Mouse (Mus musculus) kidney, adult 2 months (tissue): ENCODE data around the gene Lgals3bp. TPM values are rescaled to one million over a fixed set of nuclear protein-coding genes. Genes with fewer than 3 reads are reported as not detected.
A peak's percentile ranks its signal among the peaks of the same experiment; 100 is the strongest.

Experiments
- DNase-seq: peaks from one replicate; pipeline ENCODE4 v3.0.0; 2021
- H3K27ac ChIP-seq: fragments of 200-500 bp; 2 replicates; pipeline ENCODE4 v1.5.1; 2012; ENCODE audit warnings: low read depth, low read length, control low read depth, inconsistent platforms; ENCODE audit not compliant: insufficient read depth
- H3K27me3 ChIP-seq: fragments of 200-500 bp; replicated peaks from 2 replicates; pipeline ENCODE4 v1.6.1; 2012; ENCODE audit warnings: mild to moderate bottlenecking, moderate library complexity, low read length, inconsistent platforms; ENCODE audit not compliant: control insufficient read depth, insufficient read depth
- H3K36me3 ChIP-seq: fragments of 200-500 bp; 2 replicates; pipeline ENCODE4 v1.6.1; 2012; ENCODE audit warnings: mild to moderate bottlenecking, moderate library complexity, low read length, inconsistent platforms; ENCODE audit not compliant: control insufficient read depth, insufficient read depth
- H3K4me1 ChIP-seq: fragments of 200-500 bp; 2 replicates; pipeline ENCODE4 v1.6.1; 2011; ENCODE audit warnings: low read length; ENCODE audit not compliant: control insufficient read depth, insufficient read depth
- H3K4me3 ChIP-seq: fragments of 200-500 bp; 2 replicates; pipeline ENCODE4 v1.5.1; 2011; ENCODE audit warnings: mild to moderate bottlenecking, low read depth, low read length, control low read depth; ENCODE audit not compliant: insufficient read depth
- CTCF ChIP-seq: fragments of 200-500 bp; conservative IDR thresholded peaks from 2 replicates; pipeline ENCODE4 v1.5.1; 2011; ENCODE audit warnings: low read depth, mild to moderate bottlenecking, control low read depth, low read length, moderate library complexity, mixed read lengths; ENCODE audit not compliant: insufficient read depth, insufficient read length
- POLR2A ChIP-seq: fragments of 200-500 bp; IDR thresholded peaks from one replicate; pipeline ENCODE4 v1.6.1; 2011; ENCODE audit warnings: low read depth, low read length, control low read depth
- WGBS: fragments of 180-500 bp; shearing (Covaris S2); methylation state at CpG from one replicate; pipeline ENCODE4 v1.1.7; 2018; 5-methylcytosine and 5-hydroxymethylcytosine counted together
- polyA plus RNA-seq: library from polyadenylated mRNA; depleted of rRNA; stranded (reverse); fragments of >200 nt; gene quantifications from 2 replicates; pipeline ENCODE4 v1.2.3, GENCODE M21; 2012; rRNA removed

Lgals3bp gene
- 360 and 363 TPM in 2 replicates for polyA plus RNA-seq

DNA sequence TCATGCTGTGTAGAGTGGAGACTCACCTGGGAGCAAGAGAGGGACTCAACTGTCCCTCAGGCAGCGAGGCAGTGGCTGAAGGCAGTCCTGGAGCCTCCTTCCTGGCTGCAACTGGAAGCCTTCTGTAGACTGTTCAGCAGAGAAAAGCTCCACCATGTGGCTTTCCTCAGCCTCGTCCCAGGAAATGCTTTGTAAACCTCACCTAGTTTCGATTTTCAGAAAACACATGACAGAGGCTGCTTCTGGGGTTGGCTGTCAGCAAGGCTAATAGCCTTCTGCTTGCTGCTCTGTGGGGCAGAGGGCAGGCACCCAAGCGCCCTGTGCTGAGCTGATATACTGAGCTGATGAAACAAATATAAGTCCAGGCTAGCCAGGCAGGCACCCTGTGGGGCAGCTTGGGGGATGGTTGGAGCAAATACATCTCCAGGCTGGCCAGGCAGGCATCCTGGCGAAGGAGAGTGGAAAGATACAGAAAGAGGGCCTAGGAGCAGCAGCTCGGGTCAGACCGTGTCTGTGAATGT lies at the start of gene Lgals3bp:
Lgals3bp (minus strand) TSS at position 333 of the 521 bp plus-strand sequence.
- no peaks in the 10 kb centered on the region for H3K27me3 ChIP-seq
- H3K27ac ChIP-seq: peak within 1 kb of the TSS; percentile 80
- peaks cover 9% of the 10 kb centered on the region for H3K4me1 ChIP-seq
- H3K4me3 ChIP-seq: peak within 1 kb of the TSS; percentile 60
- TF ChIP-seq POLR2A (no peak), CTCF (peak; percentile 48)
- no peaks in the 10 kb centered on the region for H3K36me3 ChIP-seq
- 12% methylated on average over 7 of the region's 7 CpGs for WGBS
- peak; percentile 87 for DNase-seq

DNA sequence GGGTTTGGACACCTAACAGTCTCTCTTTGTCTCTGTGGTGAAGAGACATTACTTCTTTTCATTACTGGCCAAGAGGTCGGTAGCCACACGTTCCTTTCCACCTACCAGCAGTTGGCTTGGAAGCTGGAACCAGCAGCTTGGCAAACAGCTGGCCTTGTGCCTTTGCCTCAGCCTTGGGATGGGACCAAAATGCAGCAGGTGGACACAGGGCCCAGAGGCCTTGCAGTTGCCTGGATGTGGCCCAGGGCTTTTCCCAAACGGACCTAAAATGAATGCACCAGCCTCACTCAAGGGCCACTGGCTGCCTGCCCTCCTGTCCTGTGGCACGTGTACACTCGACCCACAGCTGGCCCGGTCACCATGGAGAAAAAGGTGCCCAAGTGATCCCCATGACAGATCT lies 49.3 kb upstream of the Lgals3bp start:
- 86% methylated on average over 6 of the region's 6 CpGs for WGBS
- no peak for TF ChIP-seq POLR2A
- no peak for TF ChIP-seq CTCF
- no peak overlapping the region for H3K27ac ChIP-seq
- no peak overlapping the region for H3K4me3 ChIP-seq
- no peaks in the 10 kb centered on the region for H3K36me3 ChIP-seq
- no peak for DNase-seq
- no peaks in the 10 kb centered on the region for H3K4me1 ChIP-seq
- H3K27me3 ChIP-seq: no peaks in the 10 kb centered on the region

DNA sequence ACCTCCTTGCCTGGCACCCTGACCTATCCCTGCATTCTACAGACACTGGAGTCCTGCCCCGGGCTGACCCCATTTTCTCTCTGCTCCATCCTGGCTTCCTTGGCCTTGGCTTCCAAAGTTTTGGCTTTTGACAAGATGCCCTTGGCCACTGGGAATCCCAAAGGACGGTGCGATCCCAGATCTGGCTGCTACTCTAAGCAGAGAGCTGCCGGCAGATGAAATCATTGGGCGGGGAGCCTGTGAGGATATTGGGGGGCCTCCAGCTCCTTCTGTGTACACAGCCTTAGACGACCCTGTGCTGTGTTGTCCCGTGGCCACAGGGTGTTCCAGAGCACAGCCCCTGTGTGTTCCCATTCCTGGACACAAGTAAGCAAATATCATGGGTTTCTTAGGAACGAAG lies 46.5 kb upstream of the Lgals3bp start:
- no peaks in the 10 kb centered on the region for H3K36me3 ChIP-seq
- TF ChIP-seq CTCF (no peak), POLR2A (no peak)
- H3K27me3 ChIP-seq: no peaks in the 10 kb centered on the region
- no peak overlapping the region for H3K4me3 ChIP-seq
- DNase-seq: no peak
- H3K27ac ChIP-seq: no peak overlapping the region
- WGBS: 87% methylated on average over 8 of the region's 8 CpGs
- no peaks in the 10 kb centered on the region for H3K4me1 ChIP-seq

DNA sequence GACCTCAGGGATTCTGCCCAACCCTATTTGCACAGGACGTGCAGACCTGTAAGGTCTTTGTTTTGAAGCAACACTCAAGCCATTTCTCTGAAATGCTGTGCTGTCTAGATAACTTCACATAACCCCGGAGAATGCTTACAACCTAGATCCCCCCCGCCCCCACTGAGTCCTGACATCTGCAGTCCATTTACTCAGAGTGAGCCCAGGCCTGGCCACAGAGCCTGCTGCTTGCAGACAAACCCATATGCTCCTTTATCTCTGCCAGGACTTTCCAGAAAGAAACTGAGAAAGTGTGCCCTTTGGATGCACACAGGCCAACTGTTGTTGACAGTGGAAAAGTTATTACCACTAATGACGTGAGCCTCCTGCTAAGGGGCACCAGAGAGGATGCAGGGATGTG lies 45.5 kb upstream of the Lgals3bp start:
- WGBS: 71% methylated on average over 4 of the region's 4 CpGs
- no peaks in the 10 kb centered on the region for H3K27me3 ChIP-seq
- TF ChIP-seq POLR2A (no peak), CTCF (no peak)
- no peaks in the 10 kb centered on the region for H3K36me3 ChIP-seq
- H3K4me1 ChIP-seq: no peaks in the 10 kb centered on the region
- no peak overlapping the region for H3K27ac ChIP-seq
- H3K4me3 ChIP-seq: no peak overlapping the region
- DNase-seq: no peak

DNA sequence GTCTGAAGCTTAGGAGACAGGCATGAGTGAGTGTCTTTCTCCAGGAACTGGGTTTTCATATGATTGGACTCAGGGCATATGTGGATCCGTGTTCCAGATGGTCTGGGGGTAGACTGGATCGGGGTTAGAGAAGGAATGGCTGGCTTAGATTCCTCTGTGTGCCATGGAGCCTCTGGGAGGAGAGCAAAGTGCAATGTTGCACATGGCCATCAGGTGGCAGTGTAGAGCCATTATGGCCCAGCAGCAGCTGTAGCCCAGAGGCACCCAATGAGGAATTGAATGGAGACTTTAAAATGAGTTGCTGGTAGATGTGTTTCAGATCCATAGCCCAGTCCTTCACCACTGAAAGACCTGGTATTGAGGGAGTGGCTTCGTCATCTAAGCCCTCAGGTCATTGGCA lies 44.0 kb upstream of the Lgals3bp start:
- TF ChIP-seq CTCF (peak; percentile 99), POLR2A (no peak)
- no peak overlapping the region for H3K27ac ChIP-seq
- peak; percentile 58 for DNase-seq
- no peak overlapping the region for H3K4me3 ChIP-seq
- 10% methylated on average over 3 of the region's 3 CpGs for WGBS
- H3K27me3 ChIP-seq: no peaks in the 10 kb centered on the region
- H3K4me1 ChIP-seq: no peaks in the 10 kb centered on the region
- no peaks in the 10 kb centered on the region for H3K36me3 ChIP-seq

DNA sequence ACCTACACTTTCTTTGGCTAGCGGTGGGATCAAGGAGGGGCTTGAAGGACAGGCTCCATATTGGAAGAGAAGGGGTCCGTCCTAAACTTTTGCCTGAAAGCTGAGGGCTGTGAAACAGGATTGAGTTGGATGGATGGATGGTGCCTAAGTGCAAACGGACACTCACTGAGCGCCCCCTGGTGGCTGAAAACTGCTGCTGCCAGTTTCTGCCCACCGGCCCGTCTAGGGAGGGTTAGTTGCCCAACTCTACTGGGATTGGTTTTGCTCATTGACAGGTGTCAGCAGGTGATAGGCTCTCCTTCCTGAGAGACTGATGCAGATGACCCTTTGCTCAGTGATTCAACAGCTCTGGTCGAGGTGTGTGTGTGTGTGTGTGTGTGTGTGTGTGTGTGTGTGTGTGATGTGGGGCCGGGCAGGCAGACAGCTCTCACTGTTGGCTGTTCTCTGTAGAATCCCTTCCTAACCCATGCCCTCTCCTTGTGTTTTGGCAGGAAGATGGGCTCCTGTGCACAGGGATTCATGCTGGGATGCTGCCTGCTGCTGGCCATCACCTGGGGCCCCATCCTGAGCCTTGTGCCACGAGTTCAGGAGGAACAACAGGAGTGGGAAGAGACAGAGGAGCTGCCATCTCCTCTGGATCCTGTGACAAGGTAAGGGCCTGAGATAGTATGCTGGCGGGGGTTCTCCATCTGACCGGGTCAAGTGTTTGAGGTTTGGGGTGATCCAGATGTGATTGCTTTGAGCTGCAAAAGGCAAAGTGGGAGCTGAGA lies 41.5 kb upstream of the Lgals3bp start:
- H3K4me1 ChIP-seq: peaks cover 8% of the 10 kb centered on the region; the same call in 1 of the 2 replicates
- WGBS: 34% methylated on average over 11 of the region's 11 CpGs
- TF ChIP-seq POLR2A (no peak), CTCF (peak; percentile 88)
- H3K36me3 ChIP-seq: no peaks in the 10 kb centered on the region
- peak; percentile 69 for DNase-seq
- no peak overlapping the region for H3K4me3 ChIP-seq
- H3K27me3 ChIP-seq: no peaks in the 10 kb centered on the region
- H3K27ac ChIP-seq: no peak overlapping the region

DNA sequence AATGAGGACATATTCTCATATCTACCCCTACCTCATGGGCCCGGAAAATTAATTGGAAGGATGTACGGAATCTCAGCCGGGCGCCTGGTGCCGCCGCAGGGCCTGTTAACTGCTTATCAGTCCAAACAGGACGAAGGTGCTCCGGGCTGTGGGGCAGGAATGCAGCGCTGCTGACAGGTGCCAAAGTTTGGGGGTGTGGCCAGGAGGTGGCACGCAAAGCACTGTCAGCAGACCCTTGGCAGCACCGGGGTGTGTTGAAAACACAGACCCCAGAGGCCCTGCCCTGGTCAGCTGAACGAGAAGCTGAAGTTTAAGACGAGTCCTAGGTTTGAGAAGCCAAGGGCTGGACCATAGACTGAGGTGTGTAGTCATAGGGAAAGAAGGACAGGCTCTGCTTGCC lies 40.8 kb upstream of the Lgals3bp start:
- WGBS: 78% methylated on average over 13 of the region's 13 CpGs
- Histone ChIP-seq H3K27ac (no peak overlapping the region), H3K36me3 (no peaks in the 10 kb centered on the region), H3K27me3 (no peaks in the 10 kb centered on the region), H3K4me1 (peaks cover 10% of the 10 kb centered on the region), H3K4me3 (no peak overlapping the region)
- TF ChIP-seq CTCF (no peak), POLR2A (no peak)
- no peak for DNase-seq
